Mouse (Mus musculus) right cerebral cortex, postnatal 10 days (tissue): ENCODE data around the gene Naaladl2.
"Not testable (repeated sequence)": the region's sequence is repeated elsewhere in the genome, so short reads cannot be mapped to it uniquely, and the experiment has no call there.

ENCODE experiments used
- DNase-seq, 2 experiments: peaks; one replicate each; pipeline ENCODE4 v3.0.0; 2021; ENCODE audit warnings: low spot score in 2 of 2

Naaladl2 gene

DNA sequence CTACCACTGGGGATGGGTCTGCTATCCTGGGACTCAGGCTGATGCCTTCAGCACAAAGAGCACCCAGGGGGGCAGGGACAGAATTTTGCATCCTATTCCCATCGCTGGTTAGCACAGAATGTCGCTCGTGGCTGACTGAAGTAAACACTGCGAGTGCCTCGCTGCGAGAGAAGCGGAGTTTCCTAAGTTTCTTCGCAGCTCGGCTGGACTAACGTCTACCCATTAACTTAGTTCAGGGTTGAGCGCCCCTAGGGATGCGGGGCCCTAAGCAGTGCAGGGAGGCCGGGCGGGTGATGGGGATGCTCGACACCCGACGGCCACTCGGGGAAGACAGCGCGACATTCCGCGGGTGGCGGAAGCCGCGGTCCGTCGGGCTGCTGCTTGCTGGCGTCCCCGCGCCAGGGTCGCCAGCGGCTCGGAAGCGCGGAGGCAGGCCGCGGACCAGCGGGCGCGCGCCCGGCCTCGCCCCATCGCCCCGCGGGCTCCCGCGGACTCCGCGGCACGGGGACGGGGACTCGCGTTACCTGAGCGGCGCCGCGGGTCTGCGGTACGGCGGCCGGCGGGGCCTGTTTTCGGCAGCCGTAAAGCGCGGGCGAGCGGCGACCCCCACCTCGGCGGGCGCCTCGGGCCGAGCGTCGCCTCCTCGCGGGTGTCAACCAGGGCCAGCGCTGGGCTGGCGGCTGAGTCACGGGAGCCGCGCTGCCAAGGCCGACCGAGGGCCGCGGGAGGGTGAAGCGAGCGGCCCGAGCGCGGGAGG lies at the start of gene Naaladl2:
Naaladl2 (minus strand) TSS at position 707 of the 757 bp plus-strand sequence.
- peak; percentile 79 to 80 for DNase-seq

DNA sequence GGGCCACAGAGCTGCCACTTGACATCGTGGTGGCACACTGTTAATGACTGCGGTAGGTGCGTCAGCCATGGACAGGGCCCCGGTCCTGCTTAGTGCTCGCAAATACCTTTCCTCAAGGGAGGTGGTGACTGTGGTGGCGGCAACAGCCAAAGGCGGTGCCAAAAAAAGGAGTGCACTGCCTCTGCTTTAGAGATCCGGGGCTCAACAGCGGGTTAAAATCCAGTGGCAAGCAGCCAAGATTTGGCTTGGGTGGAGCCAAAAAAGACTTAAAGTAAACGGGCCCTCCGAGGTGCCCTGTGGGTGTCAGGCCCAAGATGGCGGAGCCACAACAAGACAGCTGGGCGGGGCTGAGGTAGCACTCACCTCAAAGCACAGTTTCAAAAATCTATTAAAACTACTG lies 7.7 kb upstream of the Naaladl2 start:
- DNase-seq: no peak

DNA sequence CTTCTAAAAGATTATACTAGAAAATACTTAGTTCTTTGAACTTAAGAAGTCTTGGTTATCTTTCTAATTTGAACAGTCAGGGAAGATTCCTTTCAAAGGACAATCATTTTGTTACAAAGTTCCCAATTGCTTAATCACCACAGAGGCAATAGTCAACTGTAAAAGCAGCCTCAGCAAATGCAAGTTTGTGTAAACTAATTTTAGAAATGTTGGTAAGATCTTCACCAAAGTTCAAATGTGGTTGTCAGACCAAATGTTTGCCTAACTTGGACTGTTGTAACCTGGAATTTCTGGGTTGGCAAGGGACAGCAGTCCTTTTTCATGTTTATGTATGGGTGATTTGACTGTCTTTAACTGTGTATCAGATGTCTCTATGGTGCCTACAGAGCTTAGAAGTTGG lies 3.2 kb upstream of the Naaladl2 start:
- DNase-seq: no peak

DNA sequence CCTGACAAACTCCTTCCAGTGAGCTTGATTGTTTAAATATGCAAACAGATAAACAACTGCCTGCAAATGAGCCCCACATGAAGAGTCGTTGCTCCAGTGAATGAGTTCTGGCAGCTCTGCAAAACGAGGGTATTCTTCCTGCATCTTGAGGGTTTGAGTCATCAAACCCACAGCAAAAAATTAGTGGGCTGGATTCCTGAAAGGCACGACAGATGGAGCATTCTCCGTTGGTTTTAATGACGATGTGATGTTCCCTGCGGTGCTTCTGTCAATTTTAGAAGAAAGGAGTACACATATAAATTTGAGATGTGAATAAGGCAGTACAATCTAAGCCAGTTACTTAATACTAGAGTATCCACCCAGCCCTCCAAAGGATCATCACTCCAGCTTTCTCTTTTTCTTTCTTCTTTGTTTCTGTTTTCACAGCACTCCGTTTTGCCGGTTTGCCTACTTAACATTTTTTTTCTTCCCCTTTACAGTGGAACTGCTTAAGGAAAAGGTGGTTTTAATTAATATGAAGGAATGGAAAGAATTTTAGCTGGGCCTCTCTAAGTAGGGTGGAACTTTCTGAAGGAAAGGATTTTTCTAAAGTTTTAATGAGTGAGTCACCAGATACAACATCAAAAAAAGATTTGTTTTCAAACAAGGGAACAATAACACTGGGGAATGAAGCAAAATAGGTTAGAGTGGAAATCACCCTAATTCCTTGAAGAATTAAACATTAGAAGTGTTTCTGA lies 1.1 kb upstream of the Naaladl2 start:
- DNase-seq: peak; percentile 45 to 63

DNA sequence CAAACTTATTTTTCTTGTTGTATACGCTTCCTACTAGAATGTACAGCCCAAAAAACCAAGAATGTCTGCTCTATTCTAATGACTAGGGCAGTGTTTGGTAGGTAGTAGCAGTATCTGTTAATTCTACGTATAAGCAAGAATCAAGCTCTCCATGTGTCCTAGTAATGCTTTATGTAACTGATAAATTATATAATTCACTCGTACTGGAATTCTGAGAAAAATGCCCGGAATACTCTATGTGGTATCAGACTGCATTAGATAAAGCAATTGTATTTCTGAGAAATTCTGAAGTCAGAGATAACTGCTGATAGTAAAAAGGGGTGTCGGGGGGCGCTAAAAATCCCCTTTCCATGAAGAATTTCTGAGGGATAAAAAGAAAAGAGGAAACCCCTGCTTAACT lies 950 bp downstream of the Naaladl2 start:
- no peak for DNase-seq

DNA sequence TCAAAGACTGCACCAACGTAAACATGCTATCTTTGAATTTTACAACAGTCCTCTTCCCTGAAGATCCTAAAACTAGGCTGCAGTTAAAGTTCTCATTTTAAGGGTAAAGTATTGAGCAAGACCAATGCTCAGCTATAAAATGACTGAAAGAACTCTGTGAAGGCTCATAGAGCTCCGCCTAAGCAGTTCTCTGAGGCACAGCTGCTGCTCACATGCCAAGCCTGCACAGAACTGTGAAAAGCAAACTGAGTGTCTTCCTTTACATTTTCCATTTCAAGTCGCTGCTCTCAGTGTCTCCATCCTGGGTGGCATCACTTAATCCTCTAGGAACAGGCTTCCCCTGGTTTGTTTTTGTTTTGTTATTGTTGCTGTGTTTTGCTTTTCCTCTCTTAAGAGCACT lies 12.2 kb downstream of the Naaladl2 start:
- no peak for DNase-seq

DNA sequence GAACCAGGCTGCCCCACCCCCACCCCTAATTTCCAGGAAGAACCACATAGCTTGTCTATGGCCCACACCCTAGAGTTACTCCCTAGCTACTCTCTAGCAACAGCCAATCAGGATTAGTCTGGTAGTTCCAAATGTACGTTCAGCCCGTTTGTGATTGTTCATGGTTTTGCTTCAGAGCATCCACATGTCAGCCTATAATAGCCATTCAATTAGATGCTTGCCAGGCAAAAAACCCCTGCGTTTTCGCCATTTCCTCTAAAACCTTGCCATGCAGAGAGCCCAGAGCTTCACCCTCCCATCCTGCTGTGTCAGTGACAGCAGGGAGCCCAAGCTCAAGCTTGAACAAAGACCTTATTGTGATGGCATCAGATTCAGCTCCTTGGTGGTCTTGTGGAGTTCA lies 16.2 kb downstream of the Naaladl2 start:
- no peak for DNase-seq

DNA sequence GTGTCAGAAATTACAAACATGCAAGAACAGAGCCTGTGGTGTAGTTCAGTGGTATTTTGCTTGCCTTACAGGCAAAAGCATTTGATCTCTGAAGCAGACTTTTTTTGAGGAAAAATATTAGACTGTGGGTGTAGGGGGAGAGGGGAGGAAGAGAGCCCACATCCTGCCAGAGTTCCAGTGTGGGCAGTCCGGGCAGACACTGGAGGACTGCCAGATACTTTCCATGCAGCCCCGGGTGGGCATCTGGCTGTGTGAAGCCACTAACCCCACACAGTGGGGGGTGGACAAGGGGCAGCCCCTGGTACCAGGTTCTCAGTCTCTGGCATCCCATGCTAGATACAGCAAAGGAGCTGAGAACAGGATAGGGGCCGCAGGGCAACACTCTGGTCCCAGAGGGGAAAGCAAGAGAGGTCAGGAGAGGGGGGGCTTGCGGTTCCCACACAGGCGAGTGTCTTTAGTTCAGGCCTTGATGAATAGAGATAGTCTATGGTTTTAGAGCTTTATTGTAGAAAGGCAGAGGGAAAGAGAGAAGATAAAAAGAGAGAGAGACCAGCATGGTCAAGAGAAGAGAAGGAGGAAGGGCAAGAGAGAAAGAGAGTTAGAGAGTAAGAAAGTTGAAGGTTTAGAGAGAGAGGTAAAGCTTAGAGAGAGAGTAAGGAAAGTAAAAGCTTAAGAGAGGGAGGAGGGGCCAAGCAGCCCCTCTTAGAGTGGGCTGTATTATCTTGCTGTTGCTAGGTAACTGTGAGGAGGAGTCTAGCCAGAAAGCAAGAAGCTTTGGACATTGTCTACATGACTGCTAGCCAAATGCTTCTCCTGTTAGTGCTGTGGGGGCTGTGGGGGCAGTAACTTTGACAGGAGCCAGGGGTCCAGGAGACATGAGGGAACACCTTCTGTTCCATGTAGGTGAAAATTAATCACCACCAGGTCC lies 18.9 kb downstream of the Naaladl2 start:
- no peak for DNase-seq

DNA sequence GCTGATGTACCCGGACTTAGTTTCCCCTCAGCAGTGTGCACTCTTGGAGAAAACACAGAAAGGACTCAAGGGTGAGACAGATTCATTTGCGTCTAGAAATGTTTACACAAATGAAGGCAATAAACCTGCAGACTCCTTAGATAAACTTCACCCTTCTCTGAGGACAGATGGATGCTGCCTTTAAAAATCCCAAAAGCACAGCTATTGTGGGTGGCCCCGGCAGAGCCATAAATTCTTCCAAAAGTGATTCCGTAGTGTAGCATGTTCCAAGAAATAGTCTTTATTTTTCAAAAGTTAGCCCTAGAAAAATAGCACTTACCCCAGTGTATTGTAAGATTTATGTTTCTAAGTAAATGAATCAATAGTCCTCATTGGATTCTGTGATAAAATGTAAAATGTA lies 31.0 kb downstream of the Naaladl2 start:
- DNase-seq: no peak

DNA sequence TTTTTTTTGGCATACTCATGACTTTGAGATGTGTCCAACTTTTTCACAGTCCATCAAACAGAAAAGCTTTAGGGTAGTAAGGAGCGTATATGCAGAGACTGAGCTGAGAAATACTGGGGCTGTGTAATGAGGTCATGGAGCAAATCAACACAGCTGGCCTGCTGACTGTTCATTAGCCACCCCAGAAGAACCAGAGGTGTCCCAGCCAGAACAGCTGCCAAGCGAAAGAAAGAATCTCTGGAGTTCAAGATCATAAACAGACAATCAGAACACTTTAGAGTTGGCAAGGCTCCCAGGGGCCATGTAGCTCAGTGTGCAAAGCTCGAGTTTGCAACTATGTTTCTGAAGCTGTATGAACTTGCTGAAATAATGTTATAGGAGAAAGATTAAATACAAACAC lies 35.1 kb downstream of the Naaladl2 start:
- no peak for DNase-seq

DNA sequence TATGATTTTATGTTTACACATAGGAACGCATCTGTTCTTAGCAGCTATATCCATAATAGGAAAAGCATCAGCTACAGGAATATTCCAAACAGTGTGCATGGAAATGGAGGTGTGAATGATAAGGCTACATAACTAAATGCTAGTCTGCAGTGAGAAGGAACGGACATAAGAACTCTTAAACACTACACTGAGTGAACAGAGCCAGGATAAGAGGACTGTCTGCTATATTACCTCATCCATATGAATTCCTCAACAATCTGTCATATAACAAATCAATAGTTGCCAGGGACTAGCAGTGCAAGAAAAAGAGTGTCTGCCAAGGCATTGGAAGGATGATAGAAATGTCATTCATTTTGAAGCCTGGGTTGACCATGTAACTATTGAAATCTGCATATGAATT lies 51.1 kb downstream of the Naaladl2 start:
- DNase-seq: no peak

DNA sequence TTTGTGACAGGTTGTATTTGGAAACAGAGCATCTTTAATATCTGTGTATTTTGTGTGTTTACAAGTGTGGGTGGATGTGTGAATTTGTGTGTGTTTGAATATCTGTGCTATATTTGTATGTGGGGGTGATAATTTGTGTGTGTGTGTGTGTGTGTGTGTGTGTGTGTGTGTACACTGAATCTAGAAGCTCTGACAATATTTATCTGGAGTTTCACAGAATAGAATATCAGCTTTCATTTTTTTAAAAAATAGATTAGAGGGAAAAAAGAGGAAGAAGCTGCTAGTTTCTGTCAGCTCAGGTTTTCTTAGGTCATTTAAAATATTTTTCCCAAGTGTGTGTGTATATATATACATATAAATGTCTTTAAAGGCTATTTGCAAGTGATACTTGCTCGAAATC lies 68.3 kb downstream of the Naaladl2 start:
- no peak for DNase-seq

DNA sequence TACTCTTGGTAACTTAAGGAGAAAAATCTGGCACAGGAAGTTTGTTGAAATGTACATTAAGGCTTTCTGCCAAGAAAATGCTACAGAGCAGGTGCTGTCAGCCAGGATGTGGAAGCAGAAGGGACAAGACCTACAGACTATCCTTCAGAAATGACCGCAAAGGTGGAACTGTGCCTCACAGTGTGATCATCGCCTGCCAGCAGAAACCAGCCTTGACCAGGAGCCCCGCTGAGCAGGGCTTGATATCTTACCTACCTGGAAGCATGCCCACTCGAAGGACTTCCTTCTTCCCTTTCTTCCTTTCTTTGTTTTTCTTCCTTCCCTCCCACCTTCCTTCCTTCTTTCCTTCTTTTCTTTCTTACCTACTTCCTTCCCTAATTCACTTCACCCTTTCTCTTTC lies 69.8 kb downstream of the Naaladl2 start:
- DNase-seq: no peak

DNA sequence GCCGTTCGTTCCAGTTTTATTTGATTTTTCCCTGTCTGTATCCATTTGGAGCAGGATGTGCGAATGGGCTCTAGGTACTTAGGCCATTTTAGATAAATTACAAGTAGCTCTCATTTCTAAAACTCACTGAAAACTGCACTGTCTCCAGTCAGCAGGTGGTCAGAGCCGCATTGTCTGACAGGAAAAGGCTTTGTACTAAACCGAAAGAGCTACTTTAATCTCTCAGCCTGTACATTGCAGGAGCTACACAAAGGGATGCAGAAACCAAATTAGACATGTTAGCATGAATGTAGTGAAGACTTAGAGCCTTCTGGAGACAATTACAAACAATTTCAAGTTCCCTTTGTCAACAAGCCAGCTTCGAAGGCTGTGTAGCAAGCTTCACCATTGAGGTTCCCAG lies 70.2 kb downstream of the Naaladl2 start:
- no peak for DNase-seq

DNA sequence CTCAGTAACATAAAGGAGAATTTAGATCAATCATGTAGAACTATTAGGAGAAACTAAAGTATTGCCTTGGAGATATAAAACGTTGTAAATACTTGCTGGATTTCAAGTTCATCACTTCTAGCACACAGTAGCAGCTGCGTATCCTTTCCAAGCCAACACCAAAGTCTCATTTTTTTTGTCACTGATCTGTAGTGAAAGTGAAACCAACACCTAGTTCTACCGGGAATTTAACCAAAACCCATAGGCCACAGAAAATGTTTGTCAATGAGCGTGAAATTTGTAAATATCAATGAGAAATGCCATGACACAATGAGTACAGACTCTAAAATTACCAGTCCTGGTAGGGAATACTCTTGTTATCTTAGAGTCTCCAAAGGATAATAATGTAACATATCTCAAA lies 80.8 kb downstream of the Naaladl2 start:
- DNase-seq: no peak

DNA sequence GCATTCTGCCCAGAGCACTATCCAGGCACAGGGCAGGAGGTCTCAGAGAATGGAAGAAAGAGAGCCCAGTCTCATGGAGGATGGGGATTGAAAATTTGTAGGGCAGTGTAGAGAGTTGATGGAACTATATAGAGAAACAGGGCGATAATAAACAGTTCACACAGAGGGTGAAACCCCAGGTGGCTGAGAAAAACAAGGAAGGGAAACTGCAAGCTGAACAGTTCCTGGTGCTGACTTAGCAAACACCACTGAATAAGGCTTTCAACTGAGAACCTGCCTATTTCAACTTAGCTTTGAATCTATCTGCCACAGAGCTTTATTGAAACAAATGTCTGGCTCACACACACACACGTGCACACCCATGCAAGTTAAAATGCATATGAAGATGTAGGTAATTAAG lies 91.1 kb downstream of the Naaladl2 start:
- DNase-seq: no peak

DNA sequence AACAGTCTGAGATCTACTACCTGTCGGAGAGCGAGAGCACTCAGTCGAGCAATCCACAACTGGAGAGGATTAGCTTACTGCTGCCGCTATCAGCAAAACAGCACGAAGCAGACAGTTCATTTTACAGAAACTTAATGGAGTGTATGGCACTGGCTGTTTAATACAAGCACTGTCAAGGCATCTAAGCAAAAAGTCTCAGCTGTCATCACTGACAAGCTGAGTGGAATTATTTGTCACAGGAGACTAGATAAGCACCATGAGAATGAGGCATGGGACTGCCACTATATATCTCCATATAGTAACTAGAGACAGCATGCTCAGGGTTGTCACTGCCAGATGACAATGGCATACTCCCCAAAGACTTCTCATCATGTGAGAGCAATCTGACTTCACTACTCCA lies 124.1 kb downstream of the Naaladl2 start:
- no peak for DNase-seq

DNA sequence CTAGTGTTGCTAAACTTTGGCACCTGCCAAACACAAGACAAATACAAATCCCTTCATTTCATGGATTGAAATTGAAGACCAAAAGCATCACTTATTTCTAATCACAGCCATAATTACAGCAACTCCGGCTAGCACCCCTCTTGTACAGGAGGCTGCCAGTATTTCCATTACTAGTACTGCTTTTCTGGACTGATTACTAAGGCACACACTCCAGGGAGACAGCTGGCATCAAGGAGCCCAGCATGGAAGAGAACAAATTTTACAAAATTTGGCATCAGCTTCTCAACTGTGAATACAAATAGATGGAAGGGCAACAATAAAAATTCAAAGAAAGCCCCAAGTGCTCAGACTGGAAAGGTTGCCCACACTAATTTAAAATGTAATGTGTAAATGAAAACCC lies 133.3 kb downstream of the Naaladl2 start:
- DNase-seq: peak in 1 of 2 experiments; percentile 20

DNA sequence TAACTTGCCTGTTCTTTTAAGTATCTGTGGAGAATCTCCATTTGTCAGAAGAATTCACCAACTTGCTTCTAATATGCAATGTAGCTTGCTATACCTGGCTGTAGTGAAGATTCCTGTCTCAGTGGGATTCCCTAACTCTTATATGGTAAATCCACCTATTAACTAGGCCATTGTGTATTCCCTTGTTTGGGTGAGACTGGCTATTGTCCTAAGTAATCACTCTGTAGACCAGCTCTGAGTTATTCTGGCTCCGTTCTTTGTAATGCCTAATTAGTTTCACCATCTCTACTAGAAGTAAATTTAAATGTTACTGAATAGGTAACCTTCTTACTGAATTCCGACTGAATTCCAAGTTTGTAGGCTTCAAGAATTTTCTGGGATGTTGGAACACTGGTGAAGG lies 137.3 kb downstream of the Naaladl2 start:
- DNase-seq: not testable (repeated sequence)

DNA sequence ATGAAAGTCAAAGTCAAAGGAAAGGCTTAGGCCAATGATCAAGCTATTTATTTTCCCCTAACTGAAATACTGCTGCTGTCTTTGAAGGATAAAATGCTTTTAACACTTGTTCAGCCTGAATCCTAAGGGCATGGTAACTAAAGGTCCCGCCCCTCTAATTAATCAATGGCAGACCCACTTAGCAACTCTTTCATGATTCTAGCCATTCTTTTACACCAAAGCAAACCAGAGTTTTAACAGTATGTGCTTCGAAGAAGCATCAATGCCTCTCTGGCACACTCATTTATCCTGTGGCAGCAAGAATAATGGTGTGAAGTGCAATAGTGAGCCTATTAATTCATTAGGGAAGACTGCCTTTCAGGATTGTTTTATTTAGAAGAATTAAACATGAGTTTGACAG lies 151.5 kb downstream of the Naaladl2 start:
- no peak for DNase-seq

DNA sequence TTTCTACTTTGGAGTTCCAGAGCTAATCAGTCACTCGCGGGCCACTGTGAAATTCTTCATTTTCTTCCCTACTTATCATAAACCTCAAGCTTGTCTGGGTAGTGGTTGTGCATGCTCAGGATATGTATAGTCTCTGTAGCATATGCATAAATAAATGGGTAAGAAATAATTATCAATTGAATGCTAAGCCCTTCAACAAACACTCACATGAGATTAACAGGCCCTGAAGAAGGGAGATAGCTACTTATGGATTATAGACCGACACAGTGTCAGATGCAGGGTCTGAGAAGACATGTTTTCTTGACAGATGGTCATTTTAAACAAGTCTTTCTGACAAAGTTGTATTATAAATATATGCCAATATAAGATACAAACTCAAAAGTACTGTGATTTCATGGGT lies 152.0 kb downstream of the Naaladl2 start:
- DNase-seq: no peak

DNA sequence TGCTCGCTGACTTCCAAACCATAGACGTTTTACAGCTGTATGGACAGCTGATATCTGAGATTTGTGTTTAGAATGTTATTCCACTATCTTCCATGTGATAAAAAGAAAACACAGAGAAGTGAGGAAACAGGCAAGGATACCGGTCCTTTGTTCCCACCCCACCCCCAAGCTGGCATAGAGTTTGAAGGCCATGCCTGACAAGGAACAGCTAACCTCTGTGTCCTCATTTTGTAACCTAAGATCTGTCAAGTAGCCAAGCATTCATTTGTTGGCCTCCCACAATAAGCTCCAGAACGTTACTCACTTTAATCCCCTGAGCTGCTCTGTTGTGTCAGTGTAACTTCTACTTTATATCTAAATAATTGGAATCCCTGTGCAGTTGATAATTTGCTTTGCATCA lies 161.9 kb downstream of the Naaladl2 start:
- DNase-seq: no peak
